Comparison of ENCODE assay signal across 18 mouse cellular contexts in genomic region chr10:122763596-122763995, GRCm38 (mm10).
A peak's percentile ranks its signal among the peaks of the same experiment; 100 is the strongest.
DNase-seq lines count a peak whose midpoint lies in the region; ATAC-seq and TF ChIP-seq lines count a peak whose summit lies in the region.
"Had no signal": no experiment of that assay in that cellular context is flagged by ENCODE, and none has a peak within 500 bp of the region (broad histone marks: within the 10 kb centered on the region; RNA-seq: fewer than 3 reads in every experiment).

No protein-coding gene starts in this region.

- no peaks in the 10 kb centered on the region for H3K36me3 ChIP-seq in lung, embryonic 15.5 days
- no peaks in the 10 kb centered on the region for H3K36me3 ChIP-seq in kidney, postnatal 0 days (ENCODE audit: insufficient read depth, low read length)
- H3K36me3 ChIP-seq in stomach, postnatal 0 days (ENCODE audit: control insufficient read depth, insufficient read depth, low read length): no peaks in the 10 kb centered on the region
- H3K36me3 ChIP-seq: liver, embryonic 12.5 days; neural tube, embryonic 12.5 days had no signal

- peaks cover 27% of the 10 kb centered on the region for H3K4me1 ChIP-seq in lung, embryonic 15.5 days
- H3K4me1 ChIP-seq in kidney, postnatal 0 days (replicated peaks; ENCODE audit: insufficient read depth, low read length): peaks cover 18% of the 10 kb centered on the region; the same call in 1 of the 2 replicates
- no peaks in the 10 kb centered on the region for H3K4me1 ChIP-seq in stomach, postnatal 0 days (replicated peaks; ENCODE audit: control insufficient read depth, insufficient read depth)
- H3K4me1 ChIP-seq: liver, embryonic 12.5 days had no signal

- no peak overlapping the region for H3K9ac ChIP-seq in lung, embryonic 15.5 days
- H3K9ac ChIP-seq in kidney, postnatal 0 days (ENCODE audit: low read depth, low read length): no peak overlapping the region
- H3K9ac ChIP-seq in stomach, postnatal 0 days (ENCODE audit: low read length): no peak overlapping the region
- H3K9ac ChIP-seq: liver, embryonic 12.5 days; neural tube, embryonic 12.5 days had no signal

- H3K4me2 ChIP-seq in lung, embryonic 15.5 days: no peak overlapping the region
- H3K4me2 ChIP-seq in kidney, postnatal 0 days (ENCODE audit: low read length): no peak overlapping the region
- H3K4me2 ChIP-seq in stomach, postnatal 0 days (replicated peaks; ENCODE audit: low read depth): no peak overlapping the region
- H3K4me2 ChIP-seq: liver, embryonic 12.5 days; neural tube, embryonic 12.5 days had no signal

- 77% methylated on average over 1 of the region's 1 CpGs for WGBS in lung, embryonic 15.5 days
- WGBS in kidney, postnatal 0 days: 46% methylated on average over 1 of the region's 1 CpGs
- 77% methylated on average over 1 of the region's 1 CpGs for WGBS in stomach, postnatal 0 days

- no peaks in the 10 kb centered on the region for H3K9me3 ChIP-seq in lung, embryonic 15.5 days
- H3K9me3 ChIP-seq in kidney, postnatal 0 days (replicated peaks; ENCODE audit: low read length): no peaks in the 10 kb centered on the region
- no peaks in the 10 kb centered on the region for H3K9me3 ChIP-seq in stomach, postnatal 0 days (ENCODE audit: control insufficient read depth, low read length)
- H3K9me3 ChIP-seq: liver, embryonic 12.5 days; neural tube, embryonic 12.5 days had no signal

- intact Hi-C loops in left cerebral cortex, adult 2 months (cut with DNase I): no loop called here

- no peak for TF ChIP-seq EP300 in stomach, postnatal 0 days (optimal IDR thresholded peaks at IDR 0.05)

- H3K4me3 ChIP-seq in lung, embryonic 15.5 days: no peak overlapping the region
- H3K4me3 ChIP-seq in kidney, postnatal 0 days (replicated peaks; ENCODE audit: low read depth, low read length): no peak overlapping the region
- no peak overlapping the region for H3K4me3 ChIP-seq in stomach, postnatal 0 days (ENCODE audit: low read depth, low read length)
- no peak overlapping the region for H3K4me3 ChIP-seq in left cerebral cortex, adult 2 months
- H3K4me3 ChIP-seq: erythroblast, embryonic 14.5 days; gastrocnemius, adult 2 months; liver, embryonic 12.5 days; neural tube, embryonic 12.5 days had no signal

- no peak for TF ChIP-seq CTCF in kidney, postnatal 0 days (IDR thresholded peaks at IDR 0.05; ENCODE audit: low read depth)
- no peak for TF ChIP-seq CTCF in stomach, postnatal 0 days (IDR thresholded peaks at IDR 0.05; ENCODE audit: low read depth)
- no peak for TF ChIP-seq CTCF in left cerebral cortex, adult 2 months (IDR thresholded peaks at IDR 0.05)

- peak overlapping the region; percentile 54 for H3K27ac ChIP-seq in lung, embryonic 15.5 days
- peak overlapping the region; percentile 78 for H3K27ac ChIP-seq in kidney, postnatal 0 days
- no peak overlapping the region for H3K27ac ChIP-seq in stomach, postnatal 0 days (replicated peaks)
- H3K27ac ChIP-seq in left cerebral cortex, adult 2 months: no peak overlapping the region
- H3K27ac ChIP-seq: hindbrain, postnatal 0 days; liver, embryonic 12.5 days; neural tube, embryonic 12.5 days had no signal

- DNase-seq in lung, postnatal 25 days (ENCODE audit: low spot score): no peak
- DNase-seq in kidney, adult 18-20 months: peak; percentile 30
- DNase-seq in kidney, postnatal 0 days (ENCODE audit: low spot score): peak; percentile 57
- DNase-seq in stomach, postnatal 0 days (ENCODE audit: low spot score): no peak
- DNase-seq in left cerebral cortex, adult 2 months (ENCODE audit: extremely low spot score in 1 of 2, low spot score in 2 of 2): no peak
- no peak for DNase-seq in heart, adult 18-20 months
- DNase-seq: cerebellum, adult 11-12 months; cerebellum, postnatal 36 days; gastrocnemius, adult 2 months; heart, postnatal 14 days; layer of hippocampus, postnatal 36 days; right cerebral cortex, postnatal 14 days had no signal

- H3K27me3 ChIP-seq in lung, embryonic 15.5 days: no peaks in the 10 kb centered on the region
- no peaks in the 10 kb centered on the region for H3K27me3 ChIP-seq in kidney, postnatal 0 days (ENCODE audit: insufficient read depth, low read length)
- H3K27me3 ChIP-seq in stomach, postnatal 0 days (ENCODE audit: control insufficient read depth, insufficient read depth, low read length): no peaks in the 10 kb centered on the region
- H3K27me3 ChIP-seq: neural tube, embryonic 12.5 days had no signal

- no peak for ATAC-seq in lung, embryonic 15.5 days (ENCODE audit: borderline replicate concordance, extremely low read depth, low FRiP score, low TSS enrichment)
- peak; percentile 80 for ATAC-seq in kidney, postnatal 0 days (replicated peaks; ENCODE audit: low FRiP score, low read depth)
- 0 out of 2 replicates have a peak, but pooled peaks have one; percentile 27 for ATAC-seq in megakaryocyte, adult 5-6 weeks (ENCODE audit: poor library complexity, severe bottlenecking)
- ATAC-seq in stomach, postnatal 0 days (ENCODE audit: low FRiP score, low TSS enrichment): no peak
- ATAC-seq: hindbrain, postnatal 0 days; liver, embryonic 12.5 days had no signal

Comparison
In these comparisons a context has a peak if more than half of its experiments do, and no peak if none do; other contexts are left out.
1. ATAC-seq: peak in kidney, postnatal 0 days (single experiment) and megakaryocyte, adult 5-6 weeks (single experiment); none in lung, embryonic 15.5 days (single experiment) and stomach, postnatal 0 days (single experiment).
2. H3K27ac ChIP-seq: peak in lung, embryonic 15.5 days (single experiment) and kidney, postnatal 0 days (single experiment); none in stomach, postnatal 0 days (single experiment) and left cerebral cortex, adult 2 months (single experiment).
3. DNase-seq: peak in kidney, adult 18-20 months (single experiment) and kidney, postnatal 0 days (single experiment); none in lung, postnatal 25 days (single experiment), stomach, postnatal 0 days (single experiment), left cerebral cortex, adult 2 months (0 of 2) and heart, adult 18-20 months (0 of 2).